Mouse (Mus musculus) urinary bladder, postnatal 25 days (tissue): ENCODE measurements at regions not wholly inside any gene's neighbourhood (a gene's known extent, or its start where the extent isn't known, plus 50 kb on each side); places are given as distances from the start of the nearest gene placed in this dataset.

Experiments
- DNase-seq: peaks from one replicate; pipeline ENCODE4 v3.0.0; 2022; ENCODE audit warnings: low spot score

GRCm38 (mm10) chr7:136796415-136796814 lies 98.0 kb upstream of the Mgmt start:
- no peak for DNase-seq

GRCm38 (mm10) chr7:136797780-136798435 lies 96.5 kb upstream of the Mgmt start:
- DNase-seq, result no peak

DNA sequence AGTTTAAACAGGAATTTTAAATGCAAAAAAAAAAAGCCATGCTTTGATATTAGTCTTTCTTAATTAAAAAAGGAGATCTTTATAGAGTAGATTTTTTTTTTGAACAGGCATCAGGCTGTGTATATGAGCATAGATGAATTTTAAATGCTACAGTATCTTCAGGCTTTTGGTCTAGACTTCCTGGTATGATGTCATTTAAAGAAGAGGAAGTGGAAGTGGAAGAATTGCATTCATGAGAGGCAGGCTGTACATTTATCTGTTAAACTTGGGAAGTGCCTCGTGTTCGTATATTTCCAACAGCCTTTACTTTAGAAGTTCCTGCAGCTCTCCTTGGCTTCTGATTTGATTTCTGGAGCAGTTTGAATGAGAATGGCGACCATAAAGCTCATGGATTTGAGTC lies 95.8 kb upstream of the Mgmt start:
- no peak for DNase-seq

DNA sequence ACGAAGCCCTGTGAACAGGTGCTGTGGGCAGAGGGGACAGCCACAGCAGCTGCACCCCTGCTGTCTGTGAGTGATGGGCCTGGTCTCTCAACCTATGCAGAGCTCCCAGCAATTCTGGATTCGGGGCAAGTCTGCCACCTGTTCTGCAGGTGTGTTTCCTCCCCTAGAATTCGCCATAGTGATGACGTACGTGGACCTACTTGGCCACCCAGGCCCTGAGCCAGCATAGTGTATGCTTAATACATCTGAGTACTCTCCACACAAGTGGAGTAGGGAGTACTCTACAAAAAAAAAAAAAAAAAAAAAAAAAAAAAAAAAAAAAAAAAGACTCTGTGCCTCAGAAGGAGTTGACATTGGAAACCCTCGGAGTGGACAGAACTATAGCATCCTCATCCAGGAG lies 87.3 kb upstream of the Mgmt start:
- no peak for DNase-seq

GRCm38 (mm10) chr7:136807968-136808367 lies 86.4 kb upstream of the Mgmt start:
- no peak for DNase-seq

DNA sequence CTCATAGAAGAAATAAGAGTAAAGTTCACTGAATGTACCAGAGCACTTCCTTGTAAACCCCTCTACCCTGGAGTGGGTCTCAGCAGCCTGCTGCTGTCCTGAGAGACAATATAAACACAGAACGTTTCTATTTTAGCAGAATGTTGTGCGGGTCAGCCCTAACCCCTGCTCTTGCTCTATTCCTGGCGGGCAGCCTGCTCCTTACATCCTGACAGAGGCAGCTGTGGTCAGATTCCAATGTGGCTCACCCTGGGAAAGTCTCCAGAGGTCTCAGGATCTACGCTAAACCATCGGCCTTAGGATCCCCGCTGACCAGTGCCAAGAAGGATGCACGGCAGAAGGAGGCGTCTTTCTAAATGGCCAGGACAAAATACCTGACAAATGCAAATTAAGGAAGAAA lies 84.8 kb upstream of the Mgmt start:
- DNase-seq, result no peak

DNA sequence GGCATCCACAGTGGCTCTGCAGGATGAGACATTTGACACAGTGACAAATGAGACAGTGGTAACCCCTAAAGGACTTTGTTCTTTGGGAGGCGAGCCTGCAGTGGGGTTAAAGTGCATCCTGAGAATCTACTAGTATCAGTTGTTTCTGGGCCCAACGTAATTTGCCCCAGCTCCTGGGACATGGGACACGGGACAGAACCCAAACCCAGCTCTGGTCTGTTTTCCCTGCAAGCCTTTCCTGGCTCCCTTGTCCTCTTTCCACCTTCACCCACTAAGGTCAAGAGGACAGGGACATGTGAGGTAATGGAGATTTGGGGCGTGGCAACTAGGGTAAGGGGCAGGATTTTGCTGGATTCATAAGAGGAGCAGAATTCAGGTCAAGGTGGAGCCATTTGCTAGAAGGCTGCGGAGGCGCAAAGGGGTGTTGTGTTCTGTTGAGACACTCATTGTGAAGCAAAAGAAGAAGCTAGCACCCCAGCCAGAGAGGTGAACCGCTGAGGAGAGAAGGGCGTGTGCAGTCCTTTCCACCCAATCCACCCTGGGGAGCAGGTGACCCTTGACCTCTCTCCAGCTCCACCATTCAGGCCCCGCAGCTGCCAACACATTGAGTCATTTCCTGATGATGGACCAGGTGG lies 80.6 kb upstream of the Mgmt start:
- DNase-seq, result no peak

- no peak for DNase-seq
Measured at GRCm38 (mm10) chr7:136814751-136815150, 79.7 kb upstream of the Mgmt start.

GRCm38 (mm10) chr7:136820291-136820690 lies 74.1 kb upstream of the Mgmt start:
- DNase-seq, result no peak

DNA sequence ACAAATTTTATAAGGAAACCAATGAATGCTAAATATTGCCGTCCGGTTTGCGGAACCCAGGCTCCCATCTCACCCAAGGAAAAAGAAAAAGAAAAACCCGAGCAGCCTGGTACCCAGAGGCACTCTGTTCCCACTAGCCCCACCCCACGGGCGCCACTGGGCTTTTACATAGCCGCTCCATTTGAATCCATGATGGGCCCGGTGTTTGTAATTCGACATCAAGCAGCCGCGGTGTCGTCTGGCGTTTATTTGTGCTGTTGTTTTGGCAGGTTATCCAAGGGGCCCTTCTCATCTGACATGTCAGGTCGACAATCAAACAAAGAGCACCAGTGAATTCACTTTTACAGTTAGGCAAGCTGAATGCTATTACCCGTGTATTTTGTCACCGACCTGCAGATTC lies 68.8 kb upstream of the Mgmt start:
- no peak for DNase-seq

DNA sequence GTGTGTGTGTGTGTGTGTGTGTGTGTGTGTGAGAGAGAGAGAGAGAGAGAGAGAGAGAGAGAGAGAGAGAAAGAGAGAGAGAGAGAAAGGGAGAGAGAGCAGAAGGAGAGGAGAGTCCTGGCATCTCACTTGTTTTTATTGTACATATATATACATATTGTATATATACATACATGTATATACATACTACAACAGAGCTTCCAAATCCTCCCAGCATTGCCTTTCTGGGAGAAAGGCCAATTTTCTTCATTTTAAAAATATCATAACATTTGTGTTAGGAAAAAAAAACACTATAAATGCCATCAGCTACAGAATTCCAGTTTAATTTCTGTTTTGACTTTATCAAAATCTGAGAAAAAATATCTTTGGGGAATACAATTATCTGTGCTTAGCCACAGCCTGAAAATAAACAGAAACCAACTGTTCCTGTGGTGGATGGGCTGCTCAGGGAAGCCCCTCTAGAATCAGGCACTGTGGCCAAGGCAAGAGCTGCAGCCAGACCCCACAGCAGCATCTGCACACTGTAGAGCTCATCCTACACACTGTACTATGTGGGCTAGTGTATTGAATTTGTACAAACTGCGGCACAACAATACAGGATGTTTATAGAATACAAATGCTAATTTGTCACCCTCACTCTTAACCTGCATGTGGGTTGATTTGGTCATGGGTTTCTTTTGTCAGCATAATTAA lies 64.6 kb upstream of the Mgmt start:
- no peak for DNase-seq

GRCm38 (mm10) chr7:136832419-136832818 lies 62.0 kb upstream of the Mgmt start:
- no peak for DNase-seq

DNA sequence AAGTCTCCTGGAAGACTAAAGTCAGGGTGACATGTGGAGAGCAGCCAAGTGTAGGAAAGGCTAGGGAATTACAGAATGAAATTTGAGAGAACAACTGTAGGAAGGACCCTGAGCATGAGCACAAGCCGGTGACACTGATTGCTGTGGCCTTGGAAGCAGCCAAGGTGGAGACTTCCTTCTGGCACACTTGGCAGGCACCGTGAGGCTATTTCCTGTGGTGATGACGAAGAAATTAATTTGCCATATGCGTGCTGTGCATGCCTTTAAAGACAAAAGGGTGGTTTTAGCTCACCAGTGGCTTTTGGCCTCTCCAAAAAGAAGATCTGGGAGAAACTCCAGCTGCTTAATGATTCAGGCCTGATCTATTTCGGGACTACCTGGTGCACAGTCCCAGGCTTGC lies 55.4 kb upstream of the Mgmt start:
- DNase-seq, result no peak

- no peak for DNase-seq
Measured at GRCm38 (mm10) chr7:136840224-136840623, 54.2 kb upstream of the Mgmt start.

GRCm38 (mm10) chr7:136842751-136843150 lies 51.7 kb upstream of the Mgmt start:
- no peak for DNase-seq

DNA sequence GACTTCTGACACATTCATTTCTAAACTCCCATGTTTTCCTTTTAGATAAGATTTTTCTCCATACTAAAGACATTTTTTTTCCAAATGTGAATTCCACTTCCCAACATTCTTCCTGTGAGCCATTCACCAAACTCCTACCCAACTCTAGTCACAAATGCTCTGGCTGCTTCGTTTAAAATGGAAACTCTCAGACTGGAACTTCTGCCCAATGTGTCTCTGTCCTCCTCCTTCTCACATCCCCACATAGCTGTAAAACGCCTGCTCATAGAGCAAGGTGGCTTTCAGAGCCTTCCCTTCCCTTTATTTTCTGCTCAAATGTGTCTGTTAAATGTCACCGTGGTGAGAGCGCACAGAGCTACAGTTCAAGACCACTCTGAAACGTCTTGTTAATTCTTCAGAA lies 50.1 kb upstream of the Mgmt start:
- DNase-seq, result no peak
